Mouse (Mus musculus): ENCODE data around the gene Wdr18. TPM values are rescaled to one million over a fixed set of nuclear protein-coding genes. Genes with fewer than 3 reads are reported as not detected.
A peak's percentile ranks its signal among the peaks of the same experiment; 100 is the strongest.

Gene Wdr18
- polyA plus RNA-seq, 2 experiments: 24.7 to 58.4 TPM

DNA sequence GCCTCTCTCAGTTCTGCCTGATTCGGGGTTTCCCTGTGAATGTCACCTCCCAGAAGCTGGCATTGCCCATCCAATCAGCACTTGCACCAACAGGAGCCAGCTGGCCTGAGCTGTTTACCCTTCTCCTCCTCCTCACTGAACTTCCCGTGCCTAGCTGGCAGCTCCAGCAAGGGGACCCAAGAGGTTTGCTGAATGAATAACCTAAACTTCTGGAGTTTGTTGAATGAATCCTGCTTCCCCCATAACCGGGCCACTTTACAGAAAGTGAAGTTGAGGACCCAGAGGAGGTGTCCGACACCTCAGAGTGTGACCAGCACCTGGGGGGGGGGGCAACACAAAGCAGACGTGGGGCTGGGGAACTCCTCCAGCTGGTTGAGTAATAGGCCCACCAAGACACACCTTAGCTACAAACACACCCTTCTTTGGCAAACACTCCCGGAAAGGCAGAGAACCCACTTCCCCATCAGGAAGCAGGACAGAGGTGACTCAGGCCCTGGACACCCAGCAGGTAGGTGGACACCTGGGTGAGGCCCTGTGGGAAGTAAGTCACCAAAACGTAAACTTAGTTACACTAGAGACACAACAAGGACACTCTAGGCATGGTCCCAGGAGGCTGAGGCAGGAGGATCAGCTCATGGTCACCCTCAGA is 44.9 kb upstream of the Wdr18 start:
- Histone ChIP-seq H3K9ac (replicated peaks) (peak overlapping the region; percentile 64), H3K27ac (peak overlapping the region; percentile 80), H3K4me2 (ENCODE audit: low read depth) (peak overlapping the region; percentile 94), H3K4me3 (ENCODE audit: insufficient read depth in 1 of 2, low read depth in 2 of 2, low read length in 2 of 2) (peak overlapping the region; percentile 26 to 69; a peak in 3 of 4 replicates), H3K9me3 (ENCODE audit: control insufficient read depth, low read length) (no peaks in the 10 kb centered on the region), H3K27me3 (ENCODE audit: control insufficient read depth, insufficient read depth, low read length) (peaks cover 24% of the 10 kb centered on the region), H3K4me1 (replicated peaks; ENCODE audit: control insufficient read depth in 2 of 2, insufficient read depth in 2 of 2, low read length in 1 of 2) (peaks cover 23 to 29% of the 10 kb centered on the region in 2 experiments), H3K36me3 (replicated peaks; ENCODE audit: control insufficient read depth, insufficient read depth, low read depth) (no peaks in the 10 kb centered on the region)
- DNase-seq (ENCODE audit: low read depth in 3 of 3, low spot score in 3 of 3): no peak
- ATAC-seq (ENCODE audit: insufficient read depth): no peak; the same call in 1 of the 2 replicates
- TF ChIP-seq CTCF (IDR thresholded peaks at IDR 0.05; ENCODE audit: low read depth) (no peak), EP300 (IDR thresholded peaks at IDR 0.05; ENCODE audit: low read depth) (no peak)
- 31% methylated on average over 7 of the region's 7 CpGs for WGBS (ENCODE audit: insufficient replicate concordance)

DNA sequence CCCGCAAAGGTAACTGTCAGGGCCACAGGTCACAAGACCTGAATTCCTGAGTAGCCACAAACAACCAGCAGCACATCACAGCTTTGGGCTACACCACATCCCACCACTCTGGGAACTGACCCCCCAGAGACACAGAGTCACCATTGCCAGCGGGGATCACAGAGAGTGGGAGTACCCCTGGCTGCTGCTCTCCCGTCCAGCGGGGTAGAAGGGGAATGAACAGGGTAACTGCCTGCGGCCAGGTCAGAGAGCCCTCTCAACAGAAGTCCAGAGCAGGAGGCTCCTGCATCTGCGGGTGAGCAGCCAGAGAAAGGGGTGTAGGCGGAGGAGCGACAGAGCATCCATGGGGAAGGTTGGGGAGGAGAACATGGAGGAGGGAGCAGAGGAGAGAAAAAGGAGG is 43.9 kb upstream of the Wdr18 start:
- Histone ChIP-seq H3K9ac (replicated peaks) (peak overlapping the region; percentile 83), H3K4me2 (ENCODE audit: low read depth) (peak overlapping the region; percentile 94), H3K4me3 (ENCODE audit: insufficient read depth in 1 of 2, low read depth in 2 of 2, low read length in 2 of 2) (peak overlapping the region; percentile 69 to 75), H3K9me3 (ENCODE audit: control insufficient read depth, low read length) (no peaks in the 10 kb centered on the region), H3K27me3 (ENCODE audit: control insufficient read depth, insufficient read depth, low read length) (peaks cover 34% of the 10 kb centered on the region), H3K27ac (peak overlapping the region; percentile 49), H3K36me3 (replicated peaks; ENCODE audit: control insufficient read depth, insufficient read depth, low read depth) (no peaks in the 10 kb centered on the region), H3K4me1 (replicated peaks; ENCODE audit: control insufficient read depth in 2 of 2, insufficient read depth in 2 of 2, low read length in 1 of 2) (peaks cover 23 to 29% of the 10 kb centered on the region in 2 experiments)
- ATAC-seq (ENCODE audit: insufficient read depth) (no peak), DNase-seq (ENCODE audit: low read depth in 3 of 3, low spot score in 3 of 3) (no peak)
- no peak for TF ChIP-seq EP300 (IDR thresholded peaks at IDR 0.05; ENCODE audit: low read depth)
- no peak for TF ChIP-seq CTCF (IDR thresholded peaks at IDR 0.05; ENCODE audit: low read depth)
- WGBS (ENCODE audit: insufficient replicate concordance): 9% methylated on average over 8 of the region's 8 CpGs

DNA sequence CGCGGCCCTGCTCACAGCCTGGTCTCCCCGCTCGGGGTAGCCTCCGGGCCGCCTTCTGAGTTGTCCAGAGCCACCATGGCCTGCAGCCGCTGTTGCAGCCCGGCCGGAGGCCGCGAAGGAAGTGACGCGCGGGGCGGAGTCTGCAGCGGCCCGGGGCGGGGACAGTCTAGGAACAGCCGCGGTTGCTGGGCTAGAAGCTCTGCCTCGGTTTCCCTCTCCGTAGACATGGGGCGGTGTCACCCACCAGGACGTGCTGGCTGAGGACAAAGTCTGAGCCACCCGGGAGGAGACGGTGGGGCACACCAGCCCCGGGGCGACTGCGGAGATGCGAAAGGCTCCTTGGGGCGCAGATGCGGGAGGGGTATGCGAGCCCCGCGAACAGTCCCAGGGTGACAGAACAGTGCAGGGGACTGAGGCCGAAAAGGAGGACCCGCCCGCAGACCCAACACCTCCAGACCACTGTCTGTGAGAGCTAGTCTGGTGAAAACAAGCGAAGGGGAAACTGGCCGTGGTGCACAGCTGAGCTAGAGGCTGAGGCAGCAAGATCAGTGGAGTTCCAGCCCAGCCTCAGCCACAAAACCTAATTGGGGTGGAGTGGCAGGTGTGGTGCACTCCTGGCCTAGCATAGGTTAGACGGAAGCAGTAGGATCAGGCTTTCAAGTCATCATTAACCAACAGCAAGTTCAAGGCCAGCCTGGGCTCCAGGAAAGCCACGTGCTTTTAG is 43.0 kb upstream of the Wdr18 start, which contains the start of gene Kiss1r:
Gene Kiss1r (plus strand): TSS at position 164 of the 724 bp plus-strand sequence.
- DNase-seq (ENCODE audit: low read depth in 3 of 3, low spot score in 3 of 3) (peak in 1 of 3 experiments; percentile 60), ATAC-seq (ENCODE audit: insufficient read depth) (peak; percentile 72)
- peak within 1 kb of the TSS; percentile 94 for H3K4me2 ChIP-seq (ENCODE audit: low read depth)
- peak within 1 kb of the TSS; percentile 83 for H3K9ac ChIP-seq (replicated peaks)
- peaks cover 43% of the 10 kb centered on the region for H3K27me3 ChIP-seq (ENCODE audit: control insufficient read depth, insufficient read depth, low read length)
- H3K27ac ChIP-seq: peak within 1 kb of the TSS; percentile 49
- no peaks in the 10 kb centered on the region for H3K9me3 ChIP-seq (ENCODE audit: control insufficient read depth, low read length)
- H3K4me3 ChIP-seq (ENCODE audit: insufficient read depth in 1 of 2, low read depth in 2 of 2, low read length in 2 of 2): peak within 1 kb of the TSS; percentile 69 to 75
- no peaks in the 10 kb centered on the region for H3K36me3 ChIP-seq (replicated peaks; ENCODE audit: control insufficient read depth, insufficient read depth, low read depth)
- no peak for TF ChIP-seq CTCF (IDR thresholded peaks at IDR 0.05; ENCODE audit: low read depth)
- TF ChIP-seq EP300 (IDR thresholded peaks at IDR 0.05; ENCODE audit: low read depth): no peak
- 2% methylated on average over 42 of the region's 42 CpGs for WGBS (ENCODE audit: insufficient replicate concordance)
- H3K4me1 ChIP-seq (replicated peaks; ENCODE audit: control insufficient read depth in 2 of 2, insufficient read depth in 2 of 2, low read length in 1 of 2): peaks cover 23 to 29% of the 10 kb centered on the region in 2 experiments

DNA sequence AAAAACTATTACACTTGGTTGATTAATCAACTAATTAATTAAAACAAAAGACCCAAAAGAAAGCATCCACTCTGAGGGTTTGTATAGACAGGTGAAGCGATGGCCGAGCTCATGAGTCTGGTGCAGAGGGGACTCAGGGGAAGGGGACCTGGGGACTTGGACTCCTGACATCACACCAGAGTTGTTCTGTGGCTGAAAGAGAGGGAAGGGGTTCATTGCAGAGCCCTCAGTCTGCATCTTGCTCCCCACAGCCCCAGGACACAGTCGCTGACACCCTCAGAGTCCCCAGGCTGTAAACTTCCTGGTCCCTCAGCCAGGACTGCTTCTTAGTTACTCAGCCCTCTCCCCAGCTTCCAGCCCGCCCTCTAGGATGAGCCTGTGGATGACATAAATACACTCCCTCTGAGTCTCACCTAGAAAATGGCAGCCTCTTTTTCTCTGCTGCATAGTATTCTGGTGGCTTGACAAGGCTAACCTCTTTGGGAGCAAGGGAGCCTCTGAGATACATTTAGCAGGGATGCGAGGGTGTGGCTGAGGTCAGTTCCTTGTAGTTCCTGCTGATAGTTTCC is 42.3 kb upstream of the Wdr18 start:
- 67% methylated on average over 5 of the region's 5 CpGs for WGBS (ENCODE audit: insufficient replicate concordance)
- peaks cover 49% of the 10 kb centered on the region for H3K27me3 ChIP-seq (ENCODE audit: control insufficient read depth, insufficient read depth, low read length)
- no peak for ATAC-seq (ENCODE audit: insufficient read depth)
- H3K9me3 ChIP-seq (ENCODE audit: control insufficient read depth, low read length): no peaks in the 10 kb centered on the region
- H3K36me3 ChIP-seq (replicated peaks; ENCODE audit: control insufficient read depth, insufficient read depth, low read depth): no peaks in the 10 kb centered on the region
- H3K27ac ChIP-seq: no peak overlapping the region
- DNase-seq (ENCODE audit: low read depth in 3 of 3, low spot score in 3 of 3): no peak
- peaks cover 23 to 29% of the 10 kb centered on the region in 2 experiments for H3K4me1 ChIP-seq (replicated peaks; ENCODE audit: control insufficient read depth in 2 of 2, insufficient read depth in 2 of 2, low read length in 1 of 2)
- peak overlapping the region; percentile 94 for H3K4me2 ChIP-seq (ENCODE audit: low read depth)
- H3K9ac ChIP-seq (replicated peaks): peak overlapping the region; percentile 83; the same call in 1 of the 2 replicates
- TF ChIP-seq EP300 (IDR thresholded peaks at IDR 0.05; ENCODE audit: low read depth) (no peak), CTCF (IDR thresholded peaks at IDR 0.05; ENCODE audit: low read depth) (no peak)
- peak overlapping the region in 1 of 2 experiments; percentile 69; a peak in 1 of 4 replicates for H3K4me3 ChIP-seq (ENCODE audit: insufficient read depth in 1 of 2, low read depth in 2 of 2, low read length in 2 of 2)

Measured in liver, embryonic 14.5 days (tissue).